Mouse (Mus musculus) small intestine, adult 2 months (tissue): ENCODE data around the gene Snph.

ENCODE experiments used
- CTCF ChIP-seq: fragments of 200-500 bp; IDR thresholded peaks from 2 replicates; pipeline ENCODE4 v1.5.1; 2012; ENCODE audit warnings: low read depth, mild to moderate bottlenecking, control low read depth, inconsistent platforms, low read length, moderate library complexity, mixed read lengths; ENCODE audit not compliant: insufficient replicate concordance, insufficient read length; ENCODE audit errors: extremely low read depth
- POLR2A ChIP-seq: fragments of 200-500 bp; IDR thresholded peaks from 2 replicates; pipeline ENCODE4 v1.6.1; 2012; ENCODE audit warnings: low read depth, mild to moderate bottlenecking, control low read depth, inconsistent platforms, low read length, moderate library complexity

DNA sequence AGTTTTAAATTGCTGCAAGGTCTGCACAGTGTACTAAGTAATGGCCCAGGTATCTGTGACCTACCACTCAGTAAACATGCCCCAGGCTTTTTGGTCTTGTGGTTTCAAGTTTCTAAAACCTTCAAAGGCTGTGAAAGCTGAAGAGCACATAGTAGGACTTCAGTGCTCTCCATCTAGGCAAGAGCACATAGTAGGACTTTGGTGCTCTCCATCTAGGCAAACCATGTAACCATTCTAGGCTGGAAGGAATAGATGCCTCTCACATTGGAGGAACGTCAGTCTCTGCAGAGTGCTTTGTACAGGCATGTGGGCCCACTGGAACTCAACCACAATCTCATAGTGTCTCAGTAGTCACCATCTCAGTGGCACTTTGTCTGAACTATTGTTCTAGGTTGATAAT is 68.4 kb downstream of the Snph start:
- TF ChIP-seq POLR2A (no peak), CTCF (no peak)
